Mouse (Mus musculus) CH12.LX (cell line): ENCODE results near the gene Clcn2. TPM values are rescaled to one million over a fixed set of nuclear protein-coding genes. Genes with fewer than 3 reads are reported as not detected.

ENCODE experiments used
- DNase-seq: peaks from one replicate; pipeline ENCODE4 v3.0.0-alpha.2; 2013; ENCODE audit errors: extremely low read depth
- H3K27ac ChIP-seq: 2 replicates; pipeline ENCODE4 v1.5.1; 2012; ENCODE audit warnings: low read depth, mild to moderate bottlenecking, control low read depth, moderate library complexity; ENCODE audit not compliant: insufficient read depth
- H3K27me3 ChIP-seq: replicated peaks from 2 replicates; pipeline ENCODE3; 2012; ENCODE audit warnings: inconsistent platforms
- H3K36me3 ChIP-seq, 2 experiments: replicated peaks in 1 of 2; 2 replicates each; pipeline versions ENCODE3 to v1.6.1; 2012; ENCODE audit warnings: inconsistent platforms in 1 of 2, low read length in 1 of 2, mild to moderate bottlenecking in 1 of 2, mixed read lengths in 1 of 2, moderate library complexity in 1 of 2; ENCODE audit not compliant: control insufficient read depth in 1 of 2, insufficient read depth in 1 of 2
- H3K4me1 ChIP-seq, 2 experiments: 2 replicates each; pipeline ENCODE4 v1.6.1; 2012; ENCODE audit warnings: inconsistent platforms in 1 of 2, moderate library complexity in 1 of 2; ENCODE audit not compliant: insufficient read depth in 2 of 2, control insufficient read depth in 1 of 2
- H3K4me2 ChIP-seq: 2 replicates; pipeline ENCODE4 v1.6.1; 2012; ENCODE audit warnings: low read depth, mild to moderate bottlenecking, control low read depth; ENCODE audit not compliant: poor library complexity, insufficient read depth, severe bottlenecking
- H3K4me3 ChIP-seq, 3 experiments: fragments of 150-350 bp in 1 of 3; sonication (generic) in 1 of 3; replicated peaks in 1 of 3; 2 replicates each; pipeline versions ENCODE3 to v1.5.1; 2011 to 2012; ENCODE audit warnings: low read depth in 2 of 3, low read length in 2 of 3, mild to moderate bottlenecking in 2 of 3, moderate library complexity in 2 of 3, control low read depth in 1 of 3, improper control_type of control experiment in 1 of 3, inconsistent platforms in 1 of 3, mixed read lengths in 1 of 3; ENCODE audit not compliant: poor library complexity in 1 of 3
- H3K79me2 ChIP-seq: replicated peaks from 2 replicates; pipeline ENCODE4 v1.6.1; 2012; ENCODE audit warnings: mild to moderate bottlenecking, moderate library complexity; ENCODE audit not compliant: control insufficient read depth, poor library complexity, insufficient read depth, severe bottlenecking; ENCODE audit errors: extremely low read depth
- H3K9ac ChIP-seq: 2 replicates; pipeline ENCODE4 v1.6.1; 2012; ENCODE audit warnings: low read depth, mild to moderate bottlenecking, control low read depth, moderate library complexity; ENCODE audit not compliant: insufficient read depth
- H3K9me3 ChIP-seq: replicated peaks from 2 replicates; pipeline ENCODE3; 2012; ENCODE audit warnings: low read length, inconsistent platforms, mixed read lengths
- BHLHE40 ChIP-seq: IDR thresholded peaks from 2 replicates; pipeline ENCODE4 v1.6.1; 2011; ENCODE audit warnings: mild to moderate bottlenecking, low read depth, low read length, improper control_type of control experiment
- CHD1 ChIP-seq: IDR thresholded peaks from 2 replicates; pipeline ENCODE4 v1.6.1; 2012; ENCODE audit warnings: low read depth, low read length, improper control_type of control experiment, inconsistent platforms
- ELF1 ChIP-seq: IDR thresholded peaks from 2 replicates; pipeline ENCODE4 v1.6.1; 2014; ENCODE audit warnings: low read depth, mild to moderate bottlenecking, inconsistent platforms, low read length, improper control_type of control experiment
- GABPA ChIP-seq: IDR thresholded peaks from 2 replicates; pipeline ENCODE4 v1.6.1; 2012; ENCODE audit warnings: low read depth, low read length, improper control_type of control experiment, inconsistent platforms; ENCODE audit not compliant: insufficient replicate concordance
- HCFC1 ChIP-seq: IDR thresholded peaks from 2 replicates; pipeline ENCODE4 v1.6.1; 2012; ENCODE audit warnings: low read depth, mild to moderate bottlenecking, inconsistent platforms, low read length, improper control_type of control experiment
- JUN ChIP-seq: IDR thresholded peaks from 2 replicates; pipeline ENCODE4 v1.6.1; 2011; ENCODE audit warnings: low read depth, mild to moderate bottlenecking, low read length, improper control_type of control experiment, moderate library complexity; ENCODE audit not compliant: insufficient read depth
- JUND ChIP-seq: conservative IDR thresholded peaks from 2 replicates; pipeline ENCODE4 v1.6.1; 2011; ENCODE audit warnings: low read depth, low read length, improper control_type of control experiment
- KAT2A ChIP-seq: IDR thresholded peaks from 2 replicates; pipeline ENCODE4 v1.6.1; 2012; ENCODE audit warnings: low read length, improper control_type of control experiment, inconsistent platforms; ENCODE audit not compliant: insufficient replicate concordance
- MAZ ChIP-seq: IDR thresholded peaks from 2 replicates; pipeline ENCODE4 v1.6.1; 2012; ENCODE audit warnings: low read depth, mild to moderate bottlenecking, inconsistent platforms, low read length, improper control_type of control experiment, moderate library complexity
- PAX5 ChIP-seq: IDR thresholded peaks from 2 replicates; pipeline ENCODE4 v1.6.1; 2012; ENCODE audit warnings: low read length, inconsistent platforms, mixed read lengths
- RAD21 ChIP-seq: IDR thresholded peaks from 2 replicates; pipeline ENCODE4 v1.6.1; 2011; ENCODE audit warnings: low read depth, mild to moderate bottlenecking, low read length, improper control_type of control experiment, moderate library complexity
- TBP ChIP-seq: conservative IDR thresholded peaks from 2 replicates; pipeline ENCODE4 v1.6.1; 2011; ENCODE audit warnings: low read depth, low read length, improper control_type of control experiment
- UBTF ChIP-seq: IDR thresholded peaks from 2 replicates; pipeline ENCODE4 v1.6.1; 2012; ENCODE audit warnings: low read depth, mild to moderate bottlenecking, inconsistent platforms, low read length, improper control_type of control experiment, moderate library complexity
- USF1 ChIP-seq: IDR thresholded peaks from 2 replicates; pipeline ENCODE4 v1.6.1; 2014; ENCODE audit warnings: low read depth, mild to moderate bottlenecking, inconsistent platforms, low read length, improper control_type of control experiment
- ZKSCAN1 ChIP-seq: IDR thresholded peaks from 2 replicates; pipeline ENCODE4 v1.6.1; 2012; ENCODE audit warnings: low read depth, inconsistent platforms, low read length, improper control_type of control experiment, borderline replicate concordance
- ZNF384 ChIP-seq: IDR thresholded peaks from 2 replicates; pipeline ENCODE4 v1.6.1; 2012; ENCODE audit warnings: low read depth, low read length, improper control_type of control experiment, inconsistent platforms
- dilution Hi-C: fragments of 300-500 bp; cut with MboI; formaldehyde crosslinking; loops from 2 replicates; pipeline ENCODE4 v1.14.3; 2020; ENCODE audit warnings: low sequenced_read_pairs; ENCODE audit not compliant: extremely low pct_unique_long_range_greater_than_20kb, extremely low pct_ligation_motif_present
- in situ Hi-C: fragments of 300-500 bp; cut with MboI; formaldehyde crosslinking; loops from 3 replicates; pipeline ENCODE4 v1.14.3; 2019; ENCODE audit warnings: low sequenced_read_pairs, low pct_ligation_motif_present, low pct_unique_long_range_greater_than_20kb, mixed read lengths
- polyA plus RNA-seq: library from polyadenylated mRNA; unstranded; fragments of >175 nt; gene quantifications from 2 replicates; pipeline ENCODE4 v1.2.1, GENCODE M21; 2012; ENCODE audit warnings: low read depth; ENCODE audit not compliant: insufficient read length
- total RNA-seq, 2 experiments: library from RNA; depleted of rRNA; stranded (reverse); fragments of 300-350 nt in 1 of 2; fragments of >200 nt in 1 of 2; gene quantifications; 2 replicates each; pipeline ENCODE4 v1.2.3; 2012 to 2014

Clcn2 gene
- total and polyA plus RNA-seq, 3 experiments: 1.2 to 4.5 (median 4.1) TPM

- in situ Hi-C loops: no loop called here
- DNase-seq: no peak
- no peaks in the 10 kb centered on the region for H3K36me3 ChIP-seq
- H3K9ac ChIP-seq: no peak overlapping the region
- peaks cover 8% of the 10 kb centered on the region for H3K9me3 ChIP-seq
- dilution Hi-C loops: no loop called here
- H3K4me3 ChIP-seq: no peak overlapping the region
- TF ChIP-seq UBTF (no peak), CHD1 (no peak), RAD21 (no peak), JUN (no peak), ZKSCAN1 (no peak), TBP (no peak), GABPA (no peak), PAX5 (no peak), JUND (no peak), MAZ (no peak), BHLHE40 (no peak)
- TF ChIP-seq, all 38 proteins: peak for 0
- Histone ChIP-seq H3K4me1 (peaks cover 2 to 6% of the 10 kb centered on the region in 2 experiments; a peak in 2 of 4 replicates), H3K4me2 (no peak overlapping the region), H3K27ac (no peak overlapping the region), H3K79me2 (no peaks in the 10 kb centered on the region), H3K27me3 (peaks cover 42% of the 10 kb centered on the region)
These were observed 14.1 kb upstream of the Clcn2 start for GRCm38 (mm10) chr16:20731688-20732087.

DNA sequence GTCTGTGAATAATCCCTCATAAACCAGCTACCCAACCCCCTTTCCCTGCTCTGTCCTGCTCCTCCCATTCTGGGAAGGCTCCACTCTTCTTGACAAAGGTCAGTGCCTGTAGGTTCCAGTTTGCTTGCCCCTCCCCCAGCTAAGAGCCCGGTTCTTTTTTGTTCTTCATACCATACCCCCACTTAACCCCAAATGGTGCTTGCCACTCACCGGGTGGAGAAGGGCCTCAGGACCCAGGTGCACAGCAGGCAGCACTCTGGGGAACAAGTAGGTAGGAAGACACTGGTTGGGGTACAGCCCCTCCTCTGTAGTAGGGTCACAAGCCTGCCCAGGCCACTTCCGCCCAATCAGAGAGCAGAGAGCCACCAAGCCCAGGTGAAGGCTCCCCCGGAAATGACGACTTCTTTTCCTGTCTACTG is 12.8 kb upstream of the Clcn2 start:
- Histone ChIP-seq H3K9ac (no peak overlapping the region), H3K27ac (no peak overlapping the region), H3K4me2 (no peak overlapping the region), H3K79me2 (no peaks in the 10 kb centered on the region), H3K4me1 (peaks cover 0 to 6% of the 10 kb centered on the region in 2 experiments; a peak in 2 of 4 replicates), H3K36me3 (peaks cover 0 to under 1% of the 10 kb centered on the region in 2 experiments), H3K4me3 (peak overlapping the region in 2 of 3 experiments; percentile 2 to 32), H3K27me3 (peaks cover 31% of the 10 kb centered on the region), H3K9me3 (peaks cover 8% of the 10 kb centered on the region)
- dilution Hi-C loops (no loop called here), in situ Hi-C loops (no loop called here)
- no peak for TF ChIP-seq UBTF
- TF ChIP-seq ELF1: no peak; the same call in 1 of the 2 replicates
- no peak for TF ChIP-seq ZNF384
- no peak for TF ChIP-seq PAX5
- TF ChIP-seq HCFC1: no peak
- no peak for TF ChIP-seq CHD1
- no peak for TF ChIP-seq USF1
- TF ChIP-seq KAT2A: no peak
- no peak for DNase-seq
